Mouse (Mus musculus): ENCODE measurements around the gene Megf9. TPM values are rescaled to one million over a fixed set of nuclear protein-coding genes. Genes with fewer than 3 reads are reported as not detected.
A peak's percentile ranks its signal among the peaks of the same experiment; 100 is the strongest.

Megf9 gene
- 28.2 and 29.0 TPM in 2 replicates for polyA plus RNA-seq (2015; fragmentation: Nextera tagmentation; extraction: Ambion mirVana)

DNA sequence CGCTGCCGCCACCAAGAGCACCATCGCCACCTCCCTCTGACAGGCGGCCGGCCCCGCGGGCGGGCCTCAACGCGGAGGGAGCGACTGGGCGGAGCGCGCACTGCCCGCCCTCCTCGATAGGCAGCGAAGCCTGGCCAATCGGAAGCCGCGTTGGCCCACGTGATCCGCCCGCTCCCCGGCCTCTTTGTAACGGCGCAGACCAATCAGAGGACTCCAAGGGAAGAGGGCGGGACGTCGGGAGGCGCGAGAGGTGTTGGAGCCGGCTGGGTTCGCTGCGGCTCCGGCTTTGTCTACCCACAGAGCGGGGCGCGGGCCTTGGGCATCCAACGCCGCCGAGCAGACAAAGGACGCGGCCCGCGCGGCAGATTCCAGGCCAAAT lies at the start of gene Megf9:
Gene Megf9, minus strand, starts transcription at position 105 of the 379 bp plus-strand sequence.
- Histone ChIP-seq H3K27ac (peak within 1 kb of the TSS; percentile 99), H3K4me2 (peak within 1 kb of the TSS; percentile 82), H3K9me3 (replicated peaks) (no peaks in the 10 kb centered on the region), H3K9ac (peak within 1 kb of the TSS; percentile 98), H3K4me3 (peak within 1 kb of the TSS; percentile 91), H3K27me3 (no peaks in the 10 kb centered on the region; the same call in 1 of the 2 replicates), H3K4me1 (peaks cover 50% of the 10 kb centered on the region), H3K36me3 (ENCODE audit: poor library complexity, severe bottlenecking) (no peaks in the 10 kb centered on the region)
- ATAC-seq: peak; percentile 99
- under 1% methylated on average over 43 of the region's 46 CpGs for WGBS

DNA sequence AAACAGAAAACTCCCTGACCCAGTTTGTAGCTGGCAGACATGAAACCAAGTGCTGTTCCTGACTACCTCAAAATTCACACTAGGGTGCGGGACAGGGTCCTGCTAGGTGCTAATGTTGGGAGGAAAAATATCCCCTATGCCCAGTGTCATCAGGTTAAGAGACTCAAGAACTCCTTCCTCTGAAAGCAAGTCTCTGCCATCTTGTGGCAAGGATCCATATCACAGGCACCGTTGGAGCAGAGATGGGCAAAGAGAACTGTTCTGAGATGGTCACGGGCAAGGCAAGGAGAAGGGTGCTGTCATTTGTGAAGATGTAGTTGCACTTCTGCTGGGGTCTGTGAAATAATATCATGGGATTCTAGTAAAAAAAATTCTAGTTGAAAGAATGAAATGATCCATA lies 44.9 kb upstream of the Megf9 start:
- H3K9me3 ChIP-seq (replicated peaks): no peaks in the 10 kb centered on the region
- no peak overlapping the region for H3K27ac ChIP-seq
- no peaks in the 10 kb centered on the region for H3K36me3 ChIP-seq (ENCODE audit: poor library complexity, severe bottlenecking)
- no peak overlapping the region for H3K4me3 ChIP-seq
- WGBS: 50% methylated on average over 3 of the region's 3 CpGs
- no peaks in the 10 kb centered on the region for H3K4me1 ChIP-seq
- no peak overlapping the region for H3K9ac ChIP-seq
- ATAC-seq: no peak
- no peaks in the 10 kb centered on the region for H3K27me3 ChIP-seq
- H3K4me2 ChIP-seq: no peak overlapping the region

DNA sequence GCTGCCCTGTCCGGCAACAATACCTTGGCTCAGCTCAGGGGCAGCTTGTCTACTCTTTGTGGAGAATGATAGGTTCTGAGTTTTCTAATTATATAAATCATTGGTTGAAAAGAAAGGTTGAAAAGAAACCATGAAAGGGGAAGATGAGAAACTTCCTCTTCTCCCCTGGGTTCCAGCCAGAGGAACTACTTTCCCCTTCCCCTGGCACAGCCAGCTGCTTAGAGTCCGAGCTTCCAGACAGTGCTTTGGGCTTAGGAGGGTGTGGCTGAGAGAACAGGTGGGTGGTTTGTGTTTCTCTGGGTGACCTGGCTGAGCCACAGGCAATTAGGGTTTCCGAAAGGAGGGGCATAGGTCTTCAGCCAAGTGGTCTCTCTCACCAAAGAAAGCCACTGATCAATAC lies 43.5 kb upstream of the Megf9 start:
- no peak for ATAC-seq

DNA sequence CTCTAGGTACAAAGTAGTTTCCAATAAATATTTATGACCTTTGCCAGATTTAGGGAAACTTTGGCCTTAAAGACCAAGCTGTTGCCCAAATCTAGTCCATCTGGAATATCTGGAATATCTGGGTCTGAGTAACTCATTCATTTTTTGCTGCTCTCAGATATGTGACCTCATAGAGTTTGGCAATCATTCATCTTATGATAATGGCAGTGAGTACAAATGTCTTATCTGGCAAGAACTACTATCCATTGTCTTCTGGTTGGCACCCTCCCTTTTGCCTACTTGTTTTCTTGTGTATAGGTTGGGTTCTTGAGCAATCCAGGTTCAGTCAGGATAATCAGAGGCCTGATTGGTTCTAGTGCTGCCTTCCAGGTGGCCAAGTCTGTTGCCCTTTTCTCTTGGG lies 41.3 kb upstream of the Megf9 start:
- Histone ChIP-seq H3K27ac (no peak overlapping the region), H3K9me3 (replicated peaks) (no peaks in the 10 kb centered on the region), H3K27me3 (no peaks in the 10 kb centered on the region), H3K4me2 (no peak overlapping the region), H3K4me3 (no peak overlapping the region), H3K9ac (no peak overlapping the region), H3K36me3 (ENCODE audit: poor library complexity, severe bottlenecking) (no peaks in the 10 kb centered on the region), H3K4me1 (no peaks in the 10 kb centered on the region)
- ATAC-seq: no peak

More for the DNA sequence above, 43.5 kb upstream of the Megf9 start:
- no peak overlapping the region for H3K4me2 ChIP-seq
- H3K27me3 ChIP-seq: no peaks in the 10 kb centered on the region
- H3K4me1 ChIP-seq: no peaks in the 10 kb centered on the region
- H3K27ac ChIP-seq: no peak overlapping the region
- H3K9ac ChIP-seq: no peak overlapping the region
- H3K9me3 ChIP-seq (replicated peaks): no peaks in the 10 kb centered on the region
- H3K36me3 ChIP-seq (ENCODE audit: poor library complexity, severe bottlenecking): no peaks in the 10 kb centered on the region
- WGBS: 70% methylated on average over 3 of the region's 3 CpGs
- H3K4me3 ChIP-seq: no peak overlapping the region

DNA sequence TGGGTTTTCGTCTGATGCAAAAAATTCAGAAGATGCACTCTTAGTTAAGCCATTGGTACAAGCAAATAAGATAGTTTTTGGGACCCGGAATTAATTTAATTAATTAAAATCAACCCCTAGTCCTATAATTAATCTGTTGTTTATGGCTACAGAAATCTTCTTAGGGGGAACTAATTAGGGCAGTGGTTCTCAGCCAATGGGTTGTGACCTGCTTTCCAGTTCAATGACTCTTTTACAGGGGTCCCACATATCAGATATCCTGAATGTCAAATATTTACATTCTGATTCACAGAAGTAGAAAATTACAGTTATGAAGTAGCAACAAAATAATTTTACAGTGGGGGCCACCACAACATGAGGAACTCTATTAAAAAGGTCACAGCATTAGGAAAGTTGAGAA lies 39.1 kb upstream of the Megf9 start:
- Histone ChIP-seq H3K9ac (no peak overlapping the region), H3K4me1 (no peaks in the 10 kb centered on the region), H3K9me3 (replicated peaks) (no peaks in the 10 kb centered on the region), H3K4me3 (no peak overlapping the region), H3K4me2 (no peak overlapping the region), H3K27me3 (no peaks in the 10 kb centered on the region), H3K36me3 (ENCODE audit: poor library complexity, severe bottlenecking) (no peaks in the 10 kb centered on the region), H3K27ac (no peak overlapping the region)
- whole genome bisulfite sequencing: 83% methylated on average over 2 of the region's 2 CpGs
- no peak for ATAC-seq

DNA sequence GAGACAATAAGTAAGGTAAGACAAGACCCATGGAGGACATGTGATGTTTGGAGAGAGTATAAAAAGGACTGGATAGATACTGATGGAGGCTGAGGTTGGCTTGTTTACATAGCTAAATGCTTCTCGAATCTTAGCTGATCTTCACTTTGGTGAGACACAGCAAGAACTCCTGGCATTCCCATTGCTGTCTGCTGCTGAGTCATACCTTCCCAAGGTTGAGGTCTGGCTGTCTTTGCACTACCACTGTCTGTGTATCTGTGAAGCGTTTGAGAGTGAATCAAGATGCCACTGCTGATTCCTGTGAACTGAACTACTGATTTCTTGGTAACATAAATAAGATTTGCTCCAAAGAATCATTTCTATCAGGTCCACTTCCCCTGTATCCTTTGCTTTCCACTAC lies 19.1 kb upstream of the Megf9 start:
- Histone ChIP-seq H3K9ac (no peak overlapping the region), H3K4me1 (no peaks in the 10 kb centered on the region), H3K36me3 (ENCODE audit: poor library complexity, severe bottlenecking) (no peaks in the 10 kb centered on the region), H3K9me3 (replicated peaks) (no peaks in the 10 kb centered on the region), H3K4me3 (no peak overlapping the region), H3K27me3 (no peaks in the 10 kb centered on the region), H3K4me2 (no peak overlapping the region), H3K27ac (no peak overlapping the region)
- ATAC-seq: no peak
- WGBS: 74% methylated on average over 2 of the region's 2 CpGs

DNA sequence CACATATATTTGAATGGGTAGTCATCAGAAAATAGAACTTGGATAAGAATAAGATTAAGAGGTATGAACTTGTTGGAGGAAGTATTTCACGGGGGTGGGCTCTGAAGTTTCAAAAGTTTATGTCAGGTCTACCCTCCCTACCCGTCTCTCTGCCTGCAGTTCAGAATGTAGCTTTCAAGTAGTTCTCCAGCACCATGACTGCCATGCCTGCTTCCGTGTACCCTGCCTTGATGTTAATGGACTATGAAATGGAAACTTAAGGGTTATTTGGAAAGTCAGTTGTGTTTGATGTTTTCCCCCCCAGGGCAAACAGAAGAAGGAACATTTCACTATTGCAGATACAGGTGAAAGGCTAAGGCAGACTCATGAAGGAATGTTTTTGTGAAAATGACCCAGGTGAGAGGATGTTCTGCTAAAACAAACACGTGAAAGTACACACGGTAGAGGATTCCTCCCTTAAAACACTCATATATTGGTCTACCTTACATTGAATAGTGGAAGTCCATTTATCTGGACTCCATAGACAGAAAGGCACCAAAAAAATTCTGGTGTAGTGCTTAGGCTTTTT lies 18.5 kb upstream of the Megf9 start:
- H3K36me3 ChIP-seq (ENCODE audit: poor library complexity, severe bottlenecking): no peaks in the 10 kb centered on the region
- no peak overlapping the region for H3K4me3 ChIP-seq
- WGBS: 91% methylated on average over 5 of the region's 5 CpGs
- H3K27ac ChIP-seq: no peak overlapping the region
- no peak for ATAC-seq
- H3K9me3 ChIP-seq (replicated peaks): no peaks in the 10 kb centered on the region
- H3K4me1 ChIP-seq: no peaks in the 10 kb centered on the region
- no peak overlapping the region for H3K4me2 ChIP-seq
- no peaks in the 10 kb centered on the region for H3K27me3 ChIP-seq
- H3K9ac ChIP-seq: no peak overlapping the region

DNA sequence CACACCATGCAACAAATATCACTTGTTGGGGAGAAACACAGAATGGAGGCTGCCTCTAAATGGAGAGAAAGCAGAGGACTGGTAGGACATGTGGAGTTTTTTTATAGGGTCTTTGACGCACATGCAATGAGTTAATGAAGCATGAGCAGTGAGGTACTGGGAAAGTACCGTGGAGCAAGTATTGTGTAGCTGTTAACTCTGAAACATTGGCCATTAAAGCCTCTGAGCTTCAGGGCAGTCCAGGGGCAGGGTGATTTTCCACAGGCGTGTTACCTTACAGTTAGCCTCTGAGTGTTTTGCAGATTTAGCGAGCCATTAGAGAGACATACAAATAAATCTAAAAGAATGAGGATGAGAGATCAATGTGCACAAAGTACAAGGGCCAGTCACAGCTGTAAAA lies 17.3 kb upstream of the Megf9 start:
- Histone ChIP-seq H3K4me1 (no peaks in the 10 kb centered on the region), H3K9me3 (replicated peaks) (no peaks in the 10 kb centered on the region)

DNA sequence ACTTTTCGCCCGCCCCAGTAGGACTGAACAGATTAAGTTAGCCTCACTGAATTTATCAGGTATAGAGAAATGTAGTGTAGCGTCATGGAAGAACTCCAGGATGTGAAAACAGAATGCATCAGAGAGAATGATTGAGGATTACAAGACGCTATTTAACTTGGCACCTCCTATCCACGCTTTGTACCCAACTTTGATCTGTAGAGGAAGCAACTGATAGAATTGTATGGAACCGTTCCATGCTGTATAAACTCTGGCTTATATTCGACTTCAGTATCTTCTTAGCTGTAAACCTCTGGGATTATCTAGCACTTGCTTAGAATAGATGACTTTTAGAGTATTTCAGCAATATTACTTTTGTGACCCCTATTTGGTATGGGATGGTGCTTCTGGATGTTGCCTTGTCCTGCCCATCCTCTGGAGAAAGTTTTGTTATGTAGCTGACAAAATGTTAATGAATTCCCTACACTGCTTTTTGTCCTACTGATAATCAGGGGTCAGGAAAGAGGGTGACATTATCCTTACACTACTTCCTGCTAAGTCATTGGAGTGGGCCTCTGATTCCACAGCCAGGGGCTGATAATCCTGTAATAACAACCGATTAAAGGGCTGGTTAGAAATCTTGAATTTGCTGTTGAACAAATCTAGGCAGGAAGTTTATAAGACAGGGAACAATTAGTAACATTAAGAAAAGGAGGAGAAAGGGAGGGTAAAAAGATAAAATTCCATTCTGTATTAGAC lies 12.8 kb upstream of the Megf9 start:
- 89% methylated on average over 8 of the region's 8 CpGs for WGBS
- Histone ChIP-seq H3K27ac (no peak overlapping the region), H3K27me3 (no peaks in the 10 kb centered on the region), H3K4me3 (no peak overlapping the region), H3K4me1 (no peaks in the 10 kb centered on the region), H3K4me2 (no peak overlapping the region), H3K36me3 (ENCODE audit: poor library complexity, severe bottlenecking) (no peaks in the 10 kb centered on the region), H3K9me3 (replicated peaks) (no peaks in the 10 kb centered on the region), H3K9ac (no peak overlapping the region)
- no peak for ATAC-seq

More for the DNA sequence above, 17.3 kb upstream of the Megf9 start:
- no peak for ATAC-seq
- 52% methylated on average over 4 of the region's 4 CpGs for WGBS
- Histone ChIP-seq H3K9ac (no peak overlapping the region), H3K4me3 (no peak overlapping the region), H3K27ac (no peak overlapping the region), H3K27me3 (no peaks in the 10 kb centered on the region), H3K4me2 (no peak overlapping the region), H3K36me3 (ENCODE audit: poor library complexity, severe bottlenecking) (no peaks in the 10 kb centered on the region)

DNA sequence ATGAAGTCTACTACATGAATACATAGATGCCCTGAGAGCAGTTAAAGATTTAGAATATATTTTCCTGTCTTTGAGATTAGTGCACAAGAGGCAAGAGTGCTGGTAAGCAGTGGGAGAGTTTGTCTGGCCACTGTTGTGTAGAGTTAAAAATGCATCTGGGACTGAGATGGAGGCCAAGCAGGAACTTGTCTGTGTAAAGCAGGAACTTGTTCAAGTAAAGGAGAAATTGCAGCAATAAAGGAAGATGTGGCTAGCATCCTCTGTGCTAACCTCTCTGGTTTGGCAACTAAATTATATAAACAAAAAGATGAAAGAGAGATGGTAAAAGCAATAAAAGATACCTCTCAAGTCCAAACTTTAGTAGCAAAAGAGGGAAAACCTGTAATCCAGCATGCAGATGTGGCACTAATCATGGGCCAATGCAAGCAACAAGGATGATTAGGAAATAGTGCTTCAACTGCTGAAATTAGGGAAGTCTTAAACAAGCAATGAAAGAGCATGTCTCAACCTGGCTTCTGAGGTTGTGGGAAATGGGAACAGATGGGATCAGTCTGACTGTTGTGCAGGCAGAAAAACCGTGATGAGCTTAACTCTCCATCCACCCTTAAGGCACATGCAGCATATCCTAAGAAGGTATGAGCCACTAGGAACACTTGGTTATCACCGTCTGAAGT lies 11.2 kb upstream of the Megf9 start:
- H3K27ac ChIP-seq: no peak overlapping the region
- H3K36me3 ChIP-seq (ENCODE audit: poor library complexity, severe bottlenecking): no peaks in the 10 kb centered on the region
- no peaks in the 10 kb centered on the region for H3K9me3 ChIP-seq (replicated peaks)
- H3K4me3 ChIP-seq: no peak overlapping the region
- no peak for ATAC-seq
- H3K4me1 ChIP-seq: no peaks in the 10 kb centered on the region
- H3K4me2 ChIP-seq: no peak overlapping the region
- no peaks in the 10 kb centered on the region for H3K27me3 ChIP-seq
- no peak overlapping the region for H3K9ac ChIP-seq
- WGBS: 82% methylated on average over 2 of the region's 2 CpGs

DNA sequence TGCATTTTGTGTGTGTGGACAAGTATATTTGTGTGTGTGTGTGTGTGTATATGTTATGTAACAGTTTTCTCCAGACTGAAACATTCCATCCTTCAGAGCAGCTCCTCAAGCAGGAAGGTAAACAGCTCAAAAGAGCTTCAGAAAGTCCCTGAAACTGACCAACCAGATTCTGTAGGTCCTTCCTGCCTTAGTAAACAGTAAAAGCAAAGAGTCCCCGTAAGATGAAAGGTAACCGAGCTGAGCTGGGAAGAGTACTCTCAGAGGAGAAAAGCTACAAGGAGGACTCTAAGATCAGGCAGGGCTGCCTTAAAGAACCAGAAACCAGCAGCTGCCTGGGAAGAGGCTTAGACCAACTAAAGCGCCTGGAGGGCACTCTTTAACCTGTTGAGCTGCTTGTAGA lies 9.6 kb upstream of the Megf9 start:
- Histone ChIP-seq H3K4me1 (no peaks in the 10 kb centered on the region), H3K4me2 (no peak overlapping the region), H3K27ac (no peak overlapping the region), H3K36me3 (ENCODE audit: poor library complexity, severe bottlenecking) (no peaks in the 10 kb centered on the region), H3K9ac (no peak overlapping the region), H3K4me3 (no peak overlapping the region), H3K9me3 (replicated peaks) (no peaks in the 10 kb centered on the region), H3K27me3 (no peaks in the 10 kb centered on the region)
- ATAC-seq: no peak
- WGBS: 78% methylated on average over 3 of the region's 3 CpGs

DNA sequence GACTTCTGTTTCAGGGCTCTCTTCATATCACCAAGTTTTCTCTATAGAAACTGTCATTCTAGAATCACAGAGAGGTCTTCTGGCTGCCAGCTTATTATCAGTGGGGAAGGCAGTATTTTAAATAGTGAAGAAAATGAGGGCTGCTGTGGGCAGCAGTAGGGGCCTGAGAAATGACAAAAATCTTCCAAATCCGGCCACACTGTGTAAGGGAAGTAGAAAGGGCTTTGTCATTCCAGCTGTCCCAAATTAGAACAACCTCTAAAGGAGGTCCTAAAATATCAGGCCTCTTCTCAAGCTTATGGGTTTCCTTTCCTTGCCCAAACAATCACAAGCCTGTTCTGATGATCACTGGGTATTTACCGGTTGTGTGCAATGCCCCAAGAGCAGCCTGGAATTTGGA lies 7.6 kb upstream of the Megf9 start:
- ATAC-seq: no peak
- H3K9ac ChIP-seq: no peak overlapping the region
- no peaks in the 10 kb centered on the region for H3K4me1 ChIP-seq
- 55% methylated on average over 2 of the region's 2 CpGs for WGBS
- no peaks in the 10 kb centered on the region for H3K9me3 ChIP-seq (replicated peaks)
- no peak overlapping the region for H3K4me3 ChIP-seq
- H3K4me2 ChIP-seq: no peak overlapping the region
- no peaks in the 10 kb centered on the region; the same call in 1 of the 2 replicates for H3K27me3 ChIP-seq
- H3K27ac ChIP-seq: no peak overlapping the region
- no peaks in the 10 kb centered on the region for H3K36me3 ChIP-seq (ENCODE audit: poor library complexity, severe bottlenecking)

Data from forebrain, embryonic 13.5 days (tissue).